Mouse (Mus musculus): Measurements from ENCODE around the gene L1td1. TPM values are rescaled to one million over a fixed set of nuclear protein-coding genes. Genes with fewer than 3 reads are reported as not detected.
A peak's percentile ranks its signal among the peaks of the same experiment; 100 is the strongest.
"Not testable (repeated sequence)": the region's sequence is repeated elsewhere in the genome, so short reads cannot be mapped to it uniquely, and the experiment has no call there.

L1td1 gene
- polyA plus RNA-seq, 1 experiment from 2014 or later: not detected

DNA sequence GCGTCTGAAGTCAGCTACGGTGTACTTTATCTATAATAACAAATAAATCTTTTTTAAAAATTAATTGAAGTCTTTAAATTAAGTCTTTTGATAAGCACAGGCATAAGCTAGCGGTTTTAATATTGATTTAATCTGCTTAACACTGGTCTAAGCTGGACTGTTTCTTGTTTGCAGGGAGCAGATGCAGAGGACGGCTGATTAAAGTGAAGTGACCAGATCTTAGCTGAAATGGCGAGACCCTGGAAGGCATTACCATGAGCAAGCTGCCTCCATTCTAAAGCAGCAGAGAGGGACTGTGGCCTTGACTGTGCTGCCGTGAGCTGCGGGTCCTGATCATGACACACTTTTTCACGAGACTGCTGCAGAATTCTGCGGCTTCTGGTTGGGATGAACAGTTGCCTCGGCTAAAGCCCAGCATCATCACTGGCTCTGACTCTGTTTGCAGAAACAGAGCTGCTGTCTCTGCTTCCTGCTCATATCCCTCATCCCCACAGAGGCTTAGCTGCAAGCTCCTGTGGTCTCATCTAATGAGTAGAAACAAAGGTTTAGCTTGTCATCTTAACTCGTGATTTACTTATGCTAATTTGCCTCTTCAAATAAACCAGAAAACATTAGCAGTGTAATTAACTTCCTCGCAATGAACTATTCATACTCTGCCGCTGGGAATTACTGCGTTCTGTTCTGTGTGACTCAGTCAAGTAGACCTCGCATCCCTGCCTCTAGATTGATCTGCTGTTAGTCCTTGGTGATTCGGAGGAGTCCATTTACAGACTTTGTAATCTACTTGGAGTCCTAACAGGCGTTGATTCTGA is 8.6 kb upstream of the L1td1 start:
- H3K36me3 ChIP-seq (ENCODE audit: control insufficient read depth, insufficient read depth, low read length): no peaks in the 10 kb centered on the region
- no peak overlapping the region for H3K27ac ChIP-seq (replicated peaks)
- H3K4me3 ChIP-seq (ENCODE audit: low read depth, low read length): no peak overlapping the region
- DNase-seq (ENCODE audit: low spot score) (no peak), ATAC-seq (ENCODE audit: low FRiP score, low TSS enrichment) (no peak)
- H3K9me3 ChIP-seq (ENCODE audit: control insufficient read depth, low read length): no peaks in the 10 kb centered on the region
- 80% methylated on average over 17 of the region's 17 CpGs for WGBS
- TF ChIP-seq CTCF (IDR thresholded peaks at IDR 0.05; ENCODE audit: low read depth) (no peak), EP300 (optimal IDR thresholded peaks at IDR 0.05) (no peak)
- H3K4me1 ChIP-seq (replicated peaks; ENCODE audit: control insufficient read depth, insufficient read depth): no peaks in the 10 kb centered on the region
- no peak overlapping the region for H3K4me2 ChIP-seq (replicated peaks; ENCODE audit: low read depth)
- no peaks in the 10 kb centered on the region for H3K27me3 ChIP-seq (ENCODE audit: control insufficient read depth, insufficient read depth, low read length)
- no peak overlapping the region for H3K9ac ChIP-seq (ENCODE audit: low read length)

DNA sequence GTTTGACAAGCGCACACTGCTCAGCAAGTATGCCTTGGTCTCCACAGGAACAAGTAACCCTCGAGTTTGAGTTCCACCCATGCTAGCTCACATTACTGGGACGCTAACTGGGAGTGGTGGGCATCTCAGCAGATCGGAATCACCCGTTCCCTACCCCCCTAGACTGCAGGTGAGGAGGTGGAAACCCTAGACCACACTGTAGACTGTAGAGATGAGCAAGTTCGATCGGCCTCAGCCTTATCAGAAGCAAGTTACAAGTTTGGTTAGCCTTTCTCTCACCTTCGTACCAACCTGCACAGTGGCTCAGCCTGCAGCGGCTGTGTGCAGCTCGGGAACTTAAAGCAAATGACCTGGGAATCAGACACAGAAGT is 8.0 kb upstream of the L1td1 start:
- no peaks in the 10 kb centered on the region for H3K9me3 ChIP-seq (ENCODE audit: control insufficient read depth, low read length)
- WGBS: 86% methylated on average over 10 of the region's 10 CpGs
- no peak for ATAC-seq (ENCODE audit: low FRiP score, low TSS enrichment)
- no peak overlapping the region for H3K4me3 ChIP-seq (ENCODE audit: low read depth, low read length)
- H3K4me1 ChIP-seq (replicated peaks; ENCODE audit: control insufficient read depth, insufficient read depth): no peaks in the 10 kb centered on the region
- no peak overlapping the region for H3K9ac ChIP-seq (ENCODE audit: low read length)
- DNase-seq (ENCODE audit: low spot score): no peak
- no peak overlapping the region for H3K27ac ChIP-seq (replicated peaks)
- TF ChIP-seq CTCF (IDR thresholded peaks at IDR 0.05; ENCODE audit: low read depth): no peak
- no peak for TF ChIP-seq EP300 (optimal IDR thresholded peaks at IDR 0.05)
- no peak overlapping the region for H3K4me2 ChIP-seq (replicated peaks; ENCODE audit: low read depth)
- H3K27me3 ChIP-seq (ENCODE audit: control insufficient read depth, insufficient read depth, low read length): no peaks in the 10 kb centered on the region
- H3K36me3 ChIP-seq (ENCODE audit: control insufficient read depth, insufficient read depth, low read length): no peaks in the 10 kb centered on the region

GRCm38 (mm10) chr4:98722454-98722853 is 4.1 kb upstream of the L1td1 start:
- 17% methylated on average over 8 of the region's 8 CpGs for WGBS
- Histone ChIP-seq H3K9me3 (ENCODE audit: control insufficient read depth, low read length) (no peaks in the 10 kb centered on the region), H3K4me3 (ENCODE audit: low read depth, low read length) (no peak overlapping the region), H3K27me3 (ENCODE audit: control insufficient read depth, insufficient read depth, low read length) (no peaks in the 10 kb centered on the region), H3K9ac (ENCODE audit: low read length) (no peak overlapping the region), H3K4me1 (replicated peaks; ENCODE audit: control insufficient read depth, insufficient read depth) (no peaks in the 10 kb centered on the region), H3K27ac (replicated peaks) (no peak overlapping the region), H3K4me2 (replicated peaks; ENCODE audit: low read depth) (no peak overlapping the region), H3K36me3 (ENCODE audit: control insufficient read depth, insufficient read depth, low read length) (no peaks in the 10 kb centered on the region)
- peak; percentile 79 for DNase-seq (ENCODE audit: low spot score)
- no peak for TF ChIP-seq EP300 (optimal IDR thresholded peaks at IDR 0.05)
- TF ChIP-seq CTCF (IDR thresholded peaks at IDR 0.05; ENCODE audit: low read depth): peak; percentile 86
- peak; percentile 35 for ATAC-seq (ENCODE audit: low FRiP score, low TSS enrichment)

DNA sequence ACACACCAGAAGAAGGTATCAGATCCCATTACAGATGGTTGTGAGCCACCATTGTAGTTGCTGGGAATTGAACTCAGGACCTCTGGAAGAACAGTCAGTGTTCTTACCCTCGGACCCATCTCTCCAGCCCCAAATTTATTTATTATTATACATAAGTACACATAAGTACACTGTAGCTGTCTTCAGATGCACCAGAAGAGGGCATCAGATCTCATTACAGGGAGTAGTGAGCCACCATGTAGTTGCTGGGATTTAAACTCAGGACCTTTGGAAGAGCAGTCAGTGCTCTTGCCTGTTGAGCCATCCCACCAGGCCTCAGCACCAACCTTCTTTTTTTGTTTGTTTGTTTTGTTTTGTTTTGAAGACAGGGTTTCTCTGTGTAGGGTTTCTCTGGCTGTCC is 1.9 kb upstream of the L1td1 start:
- not testable (repeated sequence) for H3K4me2 ChIP-seq (replicated peaks; ENCODE audit: low read depth); H3K4me3 ChIP-seq (ENCODE audit: low read depth, low read length); H3K4me1 ChIP-seq (replicated peaks; ENCODE audit: control insufficient read depth, insufficient read depth); DNase-seq (ENCODE audit: low spot score); H3K36me3 ChIP-seq (ENCODE audit: control insufficient read depth, insufficient read depth, low read length); H3K9ac ChIP-seq (ENCODE audit: low read length); H3K9me3 ChIP-seq (ENCODE audit: control insufficient read depth, low read length); ATAC-seq (ENCODE audit: low FRiP score, low TSS enrichment); H3K27ac ChIP-seq (replicated peaks); H3K27me3 ChIP-seq (ENCODE audit: control insufficient read depth, insufficient read depth, low read length)
- WGBS: 85% methylated on average over 1 of the region's 1 CpGs
- 0 out of 2 replicates have a peak, but pooled peaks have one; percentile 5 for TF ChIP-seq CTCF (IDR thresholded peaks at IDR 0.05; ENCODE audit: low read depth)

- no peaks in the 10 kb centered on the region for H3K4me1 ChIP-seq (replicated peaks; ENCODE audit: control insufficient read depth, insufficient read depth)
- H3K36me3 ChIP-seq (ENCODE audit: control insufficient read depth, insufficient read depth, low read length): no peaks in the 10 kb centered on the region
- no peak overlapping the region for H3K4me3 ChIP-seq (ENCODE audit: low read depth, low read length)
- no peaks in the 10 kb centered on the region for H3K27me3 ChIP-seq (ENCODE audit: control insufficient read depth, insufficient read depth, low read length)
- H3K9me3 ChIP-seq (ENCODE audit: control insufficient read depth, low read length): no peaks in the 10 kb centered on the region
- TF ChIP-seq EP300 (optimal IDR thresholded peaks at IDR 0.05) (no peak), CTCF (IDR thresholded peaks at IDR 0.05; ENCODE audit: low read depth) (peak; percentile 60)
- H3K9ac ChIP-seq (ENCODE audit: low read length): no peak overlapping the region
- ATAC-seq (ENCODE audit: low FRiP score, low TSS enrichment): no peak
- no peak overlapping the region for H3K27ac ChIP-seq (replicated peaks)
- DNase-seq (ENCODE audit: low spot score): no peak
- 48% methylated on average over 4 of the region's 4 CpGs for WGBS
- no peak overlapping the region for H3K4me2 ChIP-seq (replicated peaks; ENCODE audit: low read depth)
Observed at GRCm38 (mm10) chr4:98725439-98725838, 1.1 kb upstream of the L1td1 start.

DNA sequence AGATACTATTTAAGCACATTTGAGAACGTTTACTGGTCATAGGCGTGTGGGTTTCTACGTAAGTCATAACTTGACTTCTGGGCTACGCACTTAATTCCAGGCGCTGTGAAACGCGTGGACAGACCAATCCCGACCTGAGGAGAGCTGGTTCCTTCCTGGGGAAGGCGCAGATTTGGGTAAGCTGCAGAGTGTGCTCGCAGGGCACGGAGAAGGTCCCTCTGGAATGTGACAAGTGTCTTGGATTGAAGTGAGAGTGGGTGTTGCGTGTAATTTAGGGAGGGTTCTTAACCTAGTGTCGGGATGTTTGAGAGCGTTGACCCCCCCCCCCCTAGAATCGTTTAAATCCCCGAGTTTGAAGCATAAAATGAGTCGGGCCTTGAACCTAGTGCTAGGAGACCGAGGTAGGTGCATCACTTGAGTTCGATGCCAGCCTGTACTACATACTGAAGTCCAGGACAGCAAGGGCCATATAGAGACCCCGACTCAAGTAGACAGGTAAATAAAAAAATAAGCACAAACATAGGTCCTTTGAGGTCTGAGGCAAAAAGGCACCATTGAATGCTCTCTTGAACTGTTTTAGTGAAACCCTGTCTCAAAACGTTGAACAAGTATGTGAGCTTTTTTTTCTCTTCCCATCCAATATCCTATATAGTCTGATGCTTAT is 893 bp downstream of the L1td1 start:
- 14% methylated on average over 21 of the region's 21 CpGs for WGBS
- Histone ChIP-seq H3K27ac (replicated peaks) (no peak overlapping the region), H3K4me2 (replicated peaks; ENCODE audit: low read depth) (peak overlapping the region; percentile 47), H3K36me3 (ENCODE audit: control insufficient read depth, insufficient read depth, low read length) (no peaks in the 10 kb centered on the region), H3K9me3 (ENCODE audit: control insufficient read depth, low read length) (no peaks in the 10 kb centered on the region), H3K4me3 (ENCODE audit: low read depth, low read length) (no peak overlapping the region), H3K9ac (ENCODE audit: low read length) (no peak overlapping the region), H3K27me3 (ENCODE audit: control insufficient read depth, insufficient read depth, low read length) (no peaks in the 10 kb centered on the region), H3K4me1 (replicated peaks; ENCODE audit: control insufficient read depth, insufficient read depth) (no peaks in the 10 kb centered on the region)
- TF ChIP-seq CTCF (IDR thresholded peaks at IDR 0.05; ENCODE audit: low read depth): no peak
- TF ChIP-seq EP300 (optimal IDR thresholded peaks at IDR 0.05): no peak
- no peak for ATAC-seq (ENCODE audit: low FRiP score, low TSS enrichment)
- DNase-seq (ENCODE audit: low spot score): no peak

All from stomach, postnatal 0 days (tissue).